Mouse (Mus musculus): ENCODE data around the gene Tcap.
"Not testable (repeated sequence)": the region's sequence is repeated elsewhere in the genome, so short reads cannot be mapped to it uniquely, and the experiment has no call there.

Tcap gene

GRCm38 (mm10) chr11:98372406-98372805, 11.2 kb upstream of the Tcap start:
- in situ Hi-C loops (cut with MboI; ENCODE audit: low pct_unique_long_range_greater_than_20kb in 1 of 2, low sequenced_read_pairs in 2 of 2, unreplicated experiment in 1 of 2): no loop called here

GRCm38 (mm10) chr11:98373244-98373643, 10.4 kb upstream of the Tcap start:
- in situ Hi-C loops (cut with MboI; ENCODE audit: low pct_unique_long_range_greater_than_20kb in 1 of 2, low sequenced_read_pairs in 2 of 2, unreplicated experiment in 1 of 2): no loop called here

- in situ Hi-C loops (cut with MboI; ENCODE audit: low pct_unique_long_range_greater_than_20kb in 1 of 2, low sequenced_read_pairs in 2 of 2, unreplicated experiment in 1 of 2): no loop called here
Observed at GRCm38 (mm10) chr11:98374266-98374665, 9.3 kb upstream of the Tcap start.

- in situ Hi-C loops (cut with MboI; ENCODE audit: low pct_unique_long_range_greater_than_20kb in 1 of 2, low sequenced_read_pairs in 2 of 2, unreplicated experiment in 1 of 2): no loop called here
Observed at GRCm38 (mm10) chr11:98376756-98377155, 6.9 kb upstream of the Tcap start.

GRCm38 (mm10) chr11:98377787-98378186, 5.8 kb upstream of the Tcap start:
- in situ Hi-C loops (cut with MboI; ENCODE audit: low pct_unique_long_range_greater_than_20kb in 1 of 2, low sequenced_read_pairs in 2 of 2, unreplicated experiment in 1 of 2): no loop called here

GRCm38 (mm10) chr11:98379379-98379778, 4.2 kb upstream of the Tcap start:
- in situ Hi-C loops (cut with MboI; ENCODE audit: low pct_unique_long_range_greater_than_20kb in 1 of 2, low sequenced_read_pairs in 2 of 2, unreplicated experiment in 1 of 2): no loop called here

GRCm38 (mm10) chr11:98380106-98380505, 3.5 kb upstream of the Tcap start:
- in situ Hi-C loops (cut with MboI; ENCODE audit: low pct_unique_long_range_greater_than_20kb in 1 of 2, low sequenced_read_pairs in 2 of 2, unreplicated experiment in 1 of 2): no loop called here

GRCm38 (mm10) chr11:98381651-98382050, 2.0 kb upstream of the Tcap start:
- in situ Hi-C loops (cut with MboI; ENCODE audit: low pct_unique_long_range_greater_than_20kb in 1 of 2, low sequenced_read_pairs in 2 of 2, unreplicated experiment in 1 of 2): no loop called here

- in situ Hi-C loops (cut with MboI; ENCODE audit: low pct_unique_long_range_greater_than_20kb in 1 of 2, low sequenced_read_pairs in 2 of 2, unreplicated experiment in 1 of 2): not testable (repeated sequence)
Observed at GRCm38 (mm10) chr11:98382405-98382804, 1.2 kb upstream of the Tcap start.

- in situ Hi-C loops (cut with MboI; ENCODE audit: low pct_unique_long_range_greater_than_20kb in 1 of 2, low sequenced_read_pairs in 2 of 2, unreplicated experiment in 1 of 2): no loop called here
Observed at GRCm38 (mm10) chr11:98384216-98384615, 605 bp downstream of the Tcap start.

- in situ Hi-C loops (cut with MboI; ENCODE audit: low pct_unique_long_range_greater_than_20kb in 1 of 2, low sequenced_read_pairs in 2 of 2, unreplicated experiment in 1 of 2): no loop called here
Observed at GRCm38 (mm10) chr11:98384721-98385637, 1.4 kb downstream of the Tcap start.

GRCm38 (mm10) chr11:98385638-98386585, 2.3 kb downstream of the Tcap start, which contains the start of gene Pnmt:
Pnmt (plus strand) TSS chr11:98386450.
- in situ Hi-C loops (cut with MboI; ENCODE audit: low pct_unique_long_range_greater_than_20kb in 1 of 2, low sequenced_read_pairs in 2 of 2, unreplicated experiment in 1 of 2): no loop called here

- in situ Hi-C loops (cut with MboI; ENCODE audit: low pct_unique_long_range_greater_than_20kb in 1 of 2, low sequenced_read_pairs in 2 of 2, unreplicated experiment in 1 of 2): no loop called here
Observed at GRCm38 (mm10) chr11:98386596-98386995, 3.0 kb downstream of the Tcap start.

GRCm38 (mm10) chr11:98387056-98387577, 3.5 kb downstream of the Tcap start:
- in situ Hi-C loops (cut with MboI; ENCODE audit: low pct_unique_long_range_greater_than_20kb in 1 of 2, low sequenced_read_pairs in 2 of 2, unreplicated experiment in 1 of 2): no loop called here

- in situ Hi-C loops (cut with MboI; ENCODE audit: low pct_unique_long_range_greater_than_20kb in 1 of 2, low sequenced_read_pairs in 2 of 2, unreplicated experiment in 1 of 2): no loop called here
Observed at GRCm38 (mm10) chr11:98388282-98388681, 4.7 kb downstream of the Tcap start.

GRCm38 (mm10) chr11:98389221-98389780, 5.7 kb downstream of the Tcap start:
- in situ Hi-C loops (cut with MboI; ENCODE audit: low pct_unique_long_range_greater_than_20kb in 1 of 2, low sequenced_read_pairs in 2 of 2, unreplicated experiment in 1 of 2): no loop called here

- in situ Hi-C loops (cut with MboI; ENCODE audit: low pct_unique_long_range_greater_than_20kb in 1 of 2, low sequenced_read_pairs in 2 of 2, unreplicated experiment in 1 of 2): no loop called here
Observed at GRCm38 (mm10) chr11:98390141-98390540, 6.5 kb downstream of the Tcap start.

GRCm38 (mm10) chr11:98392034-98392433, 8.4 kb downstream of the Tcap start:
- in situ Hi-C loops (cut with MboI; ENCODE audit: low pct_unique_long_range_greater_than_20kb in 1 of 2, low sequenced_read_pairs in 2 of 2, unreplicated experiment in 1 of 2): no loop called here

- in situ Hi-C loops (cut with MboI; ENCODE audit: low pct_unique_long_range_greater_than_20kb in 1 of 2, low sequenced_read_pairs in 2 of 2, unreplicated experiment in 1 of 2): no loop called here
Observed at GRCm38 (mm10) chr11:98392645-98393044, 9.0 kb downstream of the Tcap start.

Data from mouse embryonic stem cell (cell line).